Mouse (Mus musculus): ENCODE data around the gene Abcc12. TPM values are rescaled to one million over a fixed set of nuclear protein-coding genes. Genes with fewer than 3 reads are reported as not detected.

Gene Abcc12
- total and polyA plus RNA-seq, 3 experiments: 0.01 to 0.05 TPM; not detected in 1

GRCm38 (mm10) chr8:86512886-86513285 lies 67.6 kb downstream of the Abcc12 start:
- no peaks in the 10 kb centered on the region for H3K36me3 ChIP-seq (replicated peaks)
- no peak overlapping the region for H3K4me3 ChIP-seq (ENCODE audit: low read depth, low read length)
- DNase-seq (ENCODE audit: low spot score) (no peak), ATAC-seq (ENCODE audit: extremely low read depth, insufficient number of reproducible peaks, low FRiP score, poor library complexity, severe bottlenecking) (no peak)
- no peaks in the 10 kb centered on the region for H3K9me3 ChIP-seq (replicated peaks)
- no peaks in the 10 kb centered on the region for H3K4me1 ChIP-seq (ENCODE audit: insufficient read depth, low read depth, low read length)
- H3K27me3 ChIP-seq (ENCODE audit: insufficient read depth, low read length): no peaks in the 10 kb centered on the region
- TF ChIP-seq GATA1 (IDR thresholded peaks at IDR 0.05; ENCODE audit: borderline replicate concordance, low read length) (no peak), TAL1 (conservative IDR thresholded peaks at IDR 0.05; ENCODE audit: low read depth, low read length) (no peak), CTCF (IDR thresholded peaks at IDR 0.05; ENCODE audit: low read depth, low read length) (no peak), GATA2 (IDR thresholded peaks at IDR 0.05; ENCODE audit: borderline replicate concordance, low read depth, low read length) (no peak), POLR2AphosphoS5 (IDR thresholded peaks at IDR 0.05; ENCODE audit: insufficient replicate concordance, low read depth, low read length) (no peak)

DNA sequence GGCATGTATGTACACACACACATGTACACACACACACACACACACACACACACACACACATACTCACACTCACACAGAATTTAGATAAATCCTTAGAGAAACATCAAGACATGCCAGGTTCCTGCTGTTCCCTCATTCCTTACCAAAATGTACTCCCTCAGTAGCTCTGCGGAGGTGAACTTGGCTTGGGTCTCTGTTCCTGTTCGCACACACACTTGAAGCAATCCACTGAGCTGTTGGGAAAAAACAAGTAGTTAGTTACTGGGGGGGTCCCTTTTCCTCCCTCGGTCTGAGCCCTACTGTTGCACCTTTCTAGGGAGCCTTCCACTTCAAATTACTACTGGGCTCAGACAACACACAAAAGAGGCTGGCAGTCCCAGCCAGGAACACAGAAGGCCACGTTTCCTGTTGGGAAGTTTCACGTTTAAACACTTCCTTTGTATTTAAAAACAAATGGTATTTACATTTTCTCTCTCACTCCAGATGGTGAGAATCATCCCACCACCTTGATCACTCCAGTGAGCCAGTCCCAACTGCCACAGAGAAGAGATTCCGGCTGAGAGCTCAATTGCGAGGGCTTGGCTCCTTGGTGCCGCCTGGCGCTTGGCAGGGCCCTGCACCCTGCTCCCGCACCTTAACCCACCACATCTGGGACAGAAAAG lies 68.2 kb downstream of the Abcc12 start:
- DNase-seq (ENCODE audit: low spot score) (no peak), ATAC-seq (ENCODE audit: extremely low read depth, insufficient number of reproducible peaks, low FRiP score, poor library complexity, severe bottlenecking) (no peak)
- Histone ChIP-seq H3K27me3 (ENCODE audit: insufficient read depth, low read length) (no peaks in the 10 kb centered on the region), H3K4me1 (ENCODE audit: insufficient read depth, low read depth, low read length) (no peaks in the 10 kb centered on the region), H3K36me3 (replicated peaks) (no peaks in the 10 kb centered on the region), H3K4me3 (ENCODE audit: low read depth, low read length) (no peak overlapping the region), H3K9me3 (replicated peaks) (no peaks in the 10 kb centered on the region)
- TF ChIP-seq TAL1 (conservative IDR thresholded peaks at IDR 0.05; ENCODE audit: low read depth, low read length) (no peak), GATA1 (IDR thresholded peaks at IDR 0.05; ENCODE audit: borderline replicate concordance, low read length) (no peak), CTCF (IDR thresholded peaks at IDR 0.05; ENCODE audit: low read depth, low read length) (no peak), POLR2AphosphoS5 (IDR thresholded peaks at IDR 0.05; ENCODE audit: insufficient replicate concordance, low read depth, low read length) (no peak), GATA2 (IDR thresholded peaks at IDR 0.05; ENCODE audit: borderline replicate concordance, low read depth, low read length) (no peak)

DNA sequence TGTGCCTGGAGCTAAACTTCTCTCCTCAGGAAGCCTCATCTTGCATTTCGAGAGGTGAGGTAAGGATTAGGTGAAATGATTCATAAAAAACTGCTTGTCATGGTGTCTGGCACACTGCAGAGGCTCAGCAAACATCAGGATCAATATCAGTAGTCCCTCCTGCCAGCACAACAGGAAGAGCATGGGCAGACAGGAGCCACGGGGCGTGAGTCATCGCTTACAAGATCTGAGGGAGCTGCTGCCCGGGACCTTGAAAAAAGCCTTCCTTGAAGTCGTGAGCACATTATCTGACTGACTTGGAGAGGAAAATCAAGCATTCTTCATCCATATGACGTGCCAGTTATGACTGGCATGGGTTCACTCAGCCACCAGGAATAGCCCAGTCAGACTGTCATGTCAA lies 79.1 kb downstream of the Abcc12 start:
- DNase-seq (ENCODE audit: low spot score) (no peak), ATAC-seq (ENCODE audit: extremely low read depth, insufficient number of reproducible peaks, low FRiP score, poor library complexity, severe bottlenecking) (no peak)
- H3K27me3 ChIP-seq (ENCODE audit: insufficient read depth, low read length): no peaks in the 10 kb centered on the region
- H3K4me1 ChIP-seq (ENCODE audit: insufficient read depth, low read depth, low read length): no peaks in the 10 kb centered on the region
- no peaks in the 10 kb centered on the region for H3K9me3 ChIP-seq (replicated peaks)
- no peaks in the 10 kb centered on the region for H3K36me3 ChIP-seq (replicated peaks)
- no peak overlapping the region for H3K4me3 ChIP-seq (ENCODE audit: low read depth, low read length)
- TF ChIP-seq GATA1 (IDR thresholded peaks at IDR 0.05; ENCODE audit: borderline replicate concordance, low read length) (no peak), POLR2AphosphoS5 (IDR thresholded peaks at IDR 0.05; ENCODE audit: insufficient replicate concordance, low read depth, low read length) (no peak), TAL1 (conservative IDR thresholded peaks at IDR 0.05; ENCODE audit: low read depth, low read length) (no peak), GATA2 (IDR thresholded peaks at IDR 0.05; ENCODE audit: borderline replicate concordance, low read depth, low read length) (no peak), CTCF (IDR thresholded peaks at IDR 0.05; ENCODE audit: low read depth, low read length) (no peak)

DNA sequence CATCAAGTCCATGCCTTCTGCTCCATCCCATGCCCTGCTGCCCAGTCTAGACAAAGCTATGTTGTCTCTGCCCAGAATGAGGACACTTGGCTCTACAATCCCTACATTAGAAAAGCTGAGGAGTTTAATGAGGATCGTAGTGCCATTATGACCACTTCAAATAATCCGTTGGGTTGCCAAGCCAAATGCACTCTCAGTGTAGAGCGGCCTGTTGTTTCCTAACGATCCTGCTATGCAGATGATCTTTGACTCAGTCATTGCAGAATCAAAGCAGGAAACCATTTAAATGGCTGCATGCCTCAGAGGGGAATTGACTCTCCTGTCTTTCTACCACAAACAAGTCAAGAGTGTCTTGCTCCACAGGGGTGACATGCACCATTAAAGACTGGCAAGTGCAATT lies 85.4 kb downstream of the Abcc12 start:
- TF ChIP-seq TAL1 (conservative IDR thresholded peaks at IDR 0.05; ENCODE audit: low read depth, low read length): no peak
- no peak for TF ChIP-seq POLR2AphosphoS5 (IDR thresholded peaks at IDR 0.05; ENCODE audit: insufficient replicate concordance, low read depth, low read length)
- no peak for TF ChIP-seq GATA2 (IDR thresholded peaks at IDR 0.05; ENCODE audit: borderline replicate concordance, low read depth, low read length)
- no peak for TF ChIP-seq CTCF (IDR thresholded peaks at IDR 0.05; ENCODE audit: low read depth, low read length)
- no peak for TF ChIP-seq GATA1 (IDR thresholded peaks at IDR 0.05; ENCODE audit: borderline replicate concordance, low read length)
- ATAC-seq (ENCODE audit: extremely low read depth, insufficient number of reproducible peaks, low FRiP score, poor library complexity, severe bottlenecking) (no peak), DNase-seq (ENCODE audit: low spot score) (no peak)
- Histone ChIP-seq H3K9me3 (replicated peaks) (no peaks in the 10 kb centered on the region), H3K4me3 (ENCODE audit: low read depth, low read length) (no peak overlapping the region), H3K4me1 (ENCODE audit: insufficient read depth, low read depth, low read length) (no peaks in the 10 kb centered on the region), H3K36me3 (replicated peaks) (no peaks in the 10 kb centered on the region), H3K27me3 (ENCODE audit: insufficient read depth, low read length) (no peaks in the 10 kb centered on the region)

- no peak for DNase-seq (ENCODE audit: low spot score)
- Histone ChIP-seq H3K27me3 (ENCODE audit: insufficient read depth, low read length) (no peaks in the 10 kb centered on the region), H3K4me1 (ENCODE audit: insufficient read depth, low read depth, low read length) (no peaks in the 10 kb centered on the region), H3K36me3 (replicated peaks) (no peaks in the 10 kb centered on the region), H3K9me3 (replicated peaks) (no peaks in the 10 kb centered on the region), H3K4me3 (ENCODE audit: low read depth, low read length) (no peak overlapping the region)
- TF ChIP-seq CTCF (IDR thresholded peaks at IDR 0.05; ENCODE audit: low read depth, low read length) (no peak), TAL1 (conservative IDR thresholded peaks at IDR 0.05; ENCODE audit: low read depth, low read length) (no peak), POLR2AphosphoS5 (IDR thresholded peaks at IDR 0.05; ENCODE audit: insufficient replicate concordance, low read depth, low read length) (no peak), GATA1 (IDR thresholded peaks at IDR 0.05; ENCODE audit: borderline replicate concordance, low read length) (no peak), GATA2 (IDR thresholded peaks at IDR 0.05; ENCODE audit: borderline replicate concordance, low read depth, low read length) (no peak)
- ATAC-seq (ENCODE audit: extremely low read depth, insufficient number of reproducible peaks, low FRiP score, poor library complexity, severe bottlenecking): no peak
Measured at GRCm38 (mm10) chr8:86493841-86494240, 86.6 kb downstream of the Abcc12 start.

DNA sequence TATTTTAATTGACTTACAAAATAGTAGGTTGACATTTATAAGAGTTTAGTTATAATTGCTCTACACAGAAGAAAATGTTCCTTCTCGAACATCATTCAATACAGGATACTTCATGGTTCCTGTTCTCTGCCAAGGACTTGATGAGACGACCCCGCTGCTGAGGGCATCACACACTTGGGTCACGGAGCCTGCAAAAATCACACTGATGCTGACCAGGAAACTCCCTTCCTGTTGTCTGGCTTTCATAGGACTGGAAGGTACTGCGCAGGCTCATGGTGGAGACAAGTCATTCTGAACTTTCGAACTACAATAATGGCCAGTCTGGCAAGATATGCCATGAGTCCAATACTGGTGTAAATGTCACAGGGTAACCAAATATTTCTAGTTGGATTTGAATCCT lies 95.1 kb downstream of the Abcc12 start:
- ATAC-seq (ENCODE audit: extremely low read depth, insufficient number of reproducible peaks, low FRiP score, poor library complexity, severe bottlenecking): no peak
- TF ChIP-seq POLR2AphosphoS5 (IDR thresholded peaks at IDR 0.05; ENCODE audit: insufficient replicate concordance, low read depth, low read length) (no peak), GATA1 (IDR thresholded peaks at IDR 0.05; ENCODE audit: borderline replicate concordance, low read length) (no peak), TAL1 (conservative IDR thresholded peaks at IDR 0.05; ENCODE audit: low read depth, low read length) (no peak), GATA2 (IDR thresholded peaks at IDR 0.05; ENCODE audit: borderline replicate concordance, low read depth, low read length) (no peak), CTCF (IDR thresholded peaks at IDR 0.05; ENCODE audit: low read depth, low read length) (no peak)

More for the DNA sequence above, 95.1 kb downstream of the Abcc12 start:
- no peak overlapping the region for H3K4me3 ChIP-seq (ENCODE audit: low read depth, low read length)
- no peak for DNase-seq (ENCODE audit: low spot score)
- no peaks in the 10 kb centered on the region for H3K9me3 ChIP-seq (replicated peaks)
- H3K4me1 ChIP-seq (ENCODE audit: insufficient read depth, low read depth, low read length): peaks cover 3% of the 10 kb centered on the region; the same call in 1 of the 2 replicates
- H3K27me3 ChIP-seq (ENCODE audit: insufficient read depth, low read length): no peaks in the 10 kb centered on the region
- H3K36me3 ChIP-seq (replicated peaks): no peaks in the 10 kb centered on the region
